Mouse (Mus musculus) liver, embryonic 13.5 days (tissue): ENCODE data around the gene Bloc1s3. TPM values are rescaled to one million over a fixed set of nuclear protein-coding genes. Genes with fewer than 3 reads are reported as not detected.

Experiments used
- ATAC-seq: fragments of 200-750 bp; cut with Nextera tagmentation; 2 replicates; pipeline ENCODE4 v1.8.0; 2017; ENCODE audit warnings: low read depth, mild to moderate bottlenecking, moderate number of reproducible peaks, moderate library complexity
- DNase-seq: peaks from one replicate; pipeline ENCODE4 v3.0.0; 2022
- H3K27ac ChIP-seq: fragments of 300-500 bp; sonication (generic); 2 replicates; pipeline ENCODE4 v1.5.1; 2015; ENCODE audit warnings: moderate library complexity, mild to moderate bottlenecking, inconsistent platforms
- H3K27me3 ChIP-seq: fragments of 300-500 bp; sonication (generic); 2 replicates; pipeline ENCODE4 v1.6.1; 2015; ENCODE audit warnings: mild to moderate bottlenecking, inconsistent platforms
- H3K36me3 ChIP-seq: fragments of 300-500 bp; sonication (generic); 2 replicates; pipeline ENCODE4 v1.6.1; 2015; ENCODE audit warnings: mild to moderate bottlenecking, inconsistent platforms
- H3K4me1 ChIP-seq: fragments of 300-500 bp; sonication (generic); replicated peaks from 2 replicates; pipeline ENCODE4 v1.6.1; 2015; ENCODE audit warnings: inconsistent platforms
- H3K4me2 ChIP-seq: fragments of 300-500 bp; sonication (generic); 2 replicates; pipeline ENCODE4 v1.6.1; 2015; ENCODE audit warnings: inconsistent platforms, mild to moderate bottlenecking, moderate library complexity
- H3K4me3 ChIP-seq: fragments of 300-500 bp; sonication (generic); replicated peaks from 2 replicates; pipeline ENCODE4 v1.5.1; 2015; ENCODE audit warnings: mild to moderate bottlenecking, inconsistent platforms
- H3K9ac ChIP-seq: fragments of 300-500 bp; sonication (generic); 2 replicates; pipeline ENCODE4 v1.6.1; 2015; ENCODE audit warnings: mild to moderate bottlenecking, inconsistent platforms
- H3K9me3 ChIP-seq: fragments of 300-500 bp; sonication (generic); replicated peaks from 2 replicates; pipeline ENCODE4 v1.6.1; 2016; ENCODE audit warnings: inconsistent platforms
- WGBS: fragments of 180-500 bp; shearing (Covaris S2); methylation state at CpG from one replicate; pipeline ENCODE4 v1.1.7; 2015; ENCODE audit not compliant: insufficient replicate concordance; 5-methylcytosine and 5-hydroxymethylcytosine counted together
- polyA plus RNA-seq: library from polyadenylated mRNA; unstranded; fragments of >200 nt; fragmentation: Nextera tagmentation; extraction: Ambion mirVana; gene quantifications from 2 replicates; pipeline ENCODE4 v1.2.1, GENCODE M21; 2015

The Bloc1s3 gene
- 1.3 TPM in 2 replicates for polyA plus RNA-seq

- H3K36me3 ChIP-seq = no peaks in the 10 kb centered on the region
- no peaks in the 10 kb centered on the region for H3K9me3 ChIP-seq
- no peaks in the 10 kb centered on the region for H3K27me3 ChIP-seq
- H3K4me1 ChIP-seq = peaks cover 37% of the 10 kb centered on the region
- DNase-seq = peak; percentile 88
- under 1% methylated on average over 56 of the region's 56 CpGs for WGBS
- H3K4me2 ChIP-seq = peak within 1 kb of the TSS; percentile 95
- peak; percentile 95 for ATAC-seq
- peak within 1 kb of the TSS; percentile 82 for H3K27ac ChIP-seq
- H3K9ac ChIP-seq = peak within 1 kb of the TSS; percentile 81
- peak within 1 kb of the TSS; percentile 79 for H3K4me3 ChIP-seq
Observed at GRCm38 (mm10) chr7:19508150-19508923, at the start of gene Bloc1s3, which contains the start of gene Trappc6a. Bloc1s3 (minus strand) TSS chr7:19508367. Trappc6a (plus strand) TSS chr7:19508395.

GRCm38 (mm10) chr7:19557086-19557485, 48.9 kb upstream of the Bloc1s3 start:
- H3K4me2 ChIP-seq = no peak overlapping the region
- H3K9ac ChIP-seq = peak overlapping the region; percentile 17; the same call in 1 of the 2 replicates
- H3K4me1 ChIP-seq = peaks cover 73% of the 10 kb centered on the region
- H3K27ac ChIP-seq = no peak overlapping the region
- no peak for ATAC-seq
- peaks cover 73% of the 10 kb centered on the region for H3K36me3 ChIP-seq
- H3K9me3 ChIP-seq = no peaks in the 10 kb centered on the region
- no peak for DNase-seq
- H3K4me3 ChIP-seq = no peak overlapping the region
- WGBS = 94% methylated on average over 2 of the region's 2 CpGs
- H3K27me3 ChIP-seq = no peaks in the 10 kb centered on the region

- H3K27ac ChIP-seq = no peak overlapping the region
- H3K9ac ChIP-seq = no peak overlapping the region
- peaks cover 76% of the 10 kb centered on the region for H3K36me3 ChIP-seq
- H3K9me3 ChIP-seq = no peaks in the 10 kb centered on the region
- ATAC-seq (no peak), DNase-seq (no peak)
- peaks cover 70% of the 10 kb centered on the region for H3K4me1 ChIP-seq
- no peak overlapping the region for H3K4me3 ChIP-seq
- no peaks in the 10 kb centered on the region for H3K27me3 ChIP-seq
- WGBS = 96% methylated on average over 1 of the region's 1 CpGs
- no peak overlapping the region for H3K4me2 ChIP-seq
Observed at GRCm38 (mm10) chr7:19554168-19554567, 46.0 kb upstream of the Bloc1s3 start.

GRCm38 (mm10) chr7:19552443-19552842, 44.3 kb upstream of the Bloc1s3 start:
- DNase-seq (no peak), ATAC-seq (no peak)
- H3K4me3 ChIP-seq = no peak overlapping the region
- H3K27ac ChIP-seq = no peak overlapping the region; the same call in 1 of the 2 replicates
- peaks cover 68% of the 10 kb centered on the region for H3K36me3 ChIP-seq
- H3K9me3 ChIP-seq = no peaks in the 10 kb centered on the region
- H3K9ac ChIP-seq = peak overlapping the region; percentile 5; the same call in 1 of the 2 replicates
- H3K27me3 ChIP-seq = no peaks in the 10 kb centered on the region
- H3K4me2 ChIP-seq = no peak overlapping the region
- WGBS = 40% methylated on average over 2 of the region's 2 CpGs
- peaks cover 69% of the 10 kb centered on the region for H3K4me1 ChIP-seq

DNA sequence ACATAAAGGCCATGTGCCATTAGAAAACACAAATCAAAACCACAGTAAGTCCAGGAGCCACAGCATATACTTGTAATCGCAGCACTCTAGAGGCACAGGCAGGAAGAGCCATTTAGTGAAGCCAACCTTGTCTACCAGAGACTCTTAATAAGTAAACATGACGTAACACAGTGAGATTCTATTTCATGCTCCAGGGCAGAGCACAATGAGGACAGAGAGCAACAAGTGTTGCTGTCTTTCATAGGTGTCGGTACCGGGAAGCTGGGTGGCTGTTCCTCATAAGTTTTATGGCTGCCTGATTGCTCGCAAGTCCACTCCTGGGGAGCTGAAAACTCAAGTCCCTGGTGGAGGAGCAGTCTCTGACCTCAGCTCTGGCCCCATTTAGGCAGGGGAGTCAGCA, 43.5 kb upstream of the Bloc1s3 start:
- no peak overlapping the region for H3K4me2 ChIP-seq
- H3K36me3 ChIP-seq = peaks cover 60% of the 10 kb centered on the region
- H3K4me1 ChIP-seq = peaks cover 69% of the 10 kb centered on the region
- no peak for ATAC-seq
- H3K9me3 ChIP-seq = no peaks in the 10 kb centered on the region
- H3K9ac ChIP-seq = no peak overlapping the region
- H3K4me3 ChIP-seq = no peak overlapping the region
- no peak for DNase-seq
- no peak overlapping the region for H3K27ac ChIP-seq
- no peaks in the 10 kb centered on the region for H3K27me3 ChIP-seq
- 85% methylated on average over 5 of the region's 5 CpGs for WGBS

DNA sequence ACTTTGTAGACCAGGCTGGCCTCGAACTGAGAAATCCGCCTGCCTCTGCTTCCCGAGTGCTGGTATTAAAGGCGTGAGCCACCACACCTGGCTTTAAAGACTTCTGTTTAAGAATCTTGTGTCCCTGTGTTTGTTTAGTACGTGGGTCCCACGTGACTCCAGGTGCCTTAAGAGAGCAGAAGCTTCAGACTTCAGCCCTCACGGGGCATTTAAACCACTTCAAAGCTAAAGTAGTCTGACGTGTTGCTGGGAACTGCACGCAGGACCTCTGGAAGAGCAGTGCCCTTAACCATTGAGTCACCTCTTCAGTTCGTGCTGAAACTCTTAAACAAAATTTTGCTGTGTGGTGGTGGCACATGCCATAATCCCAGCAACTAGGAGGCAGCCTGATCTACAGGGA, 41.2 kb upstream of the Bloc1s3 start:
- Histone ChIP-seq H3K4me1 (peaks cover 77% of the 10 kb centered on the region), H3K36me3 (peaks cover 38% of the 10 kb centered on the region), H3K27ac (no peak overlapping the region), H3K4me3 (no peak overlapping the region), H3K9me3 (no peaks in the 10 kb centered on the region), H3K27me3 (no peaks in the 10 kb centered on the region), H3K4me2 (no peak overlapping the region), H3K9ac (no peak overlapping the region)
- 87% methylated on average over 10 of the region's 10 CpGs for WGBS
- no peak for DNase-seq
- ATAC-seq = no peak

GRCm38 (mm10) chr7:19547344-19547969, 39.3 kb upstream of the Bloc1s3 start:
- no peak overlapping the region for H3K9ac ChIP-seq
- H3K9me3 ChIP-seq = no peaks in the 10 kb centered on the region
- H3K4me1 ChIP-seq = peaks cover 81% of the 10 kb centered on the region
- DNase-seq (no peak), ATAC-seq (peak; percentile 28; the same call in 1 of the 2 replicates)
- peaks cover 18% of the 10 kb centered on the region for H3K36me3 ChIP-seq
- H3K27ac ChIP-seq = 0 out of 2 replicates have a peak overlapping the region, but pooled peaks have one; percentile 4
- H3K4me3 ChIP-seq = no peak overlapping the region
- 78% methylated on average over 2 of the region's 2 CpGs for WGBS
- H3K27me3 ChIP-seq = no peaks in the 10 kb centered on the region
- 0 out of 2 replicates have a peak overlapping the region, but pooled peaks have one; percentile 5 for H3K4me2 ChIP-seq

GRCm38 (mm10) chr7:19546007-19546406, 37.8 kb upstream of the Bloc1s3 start:
- Histone ChIP-seq H3K36me3 (peaks cover 17% of the 10 kb centered on the region; the same call in 1 of the 2 replicates), H3K9ac (no peak overlapping the region), H3K27ac (no peak overlapping the region), H3K27me3 (no peaks in the 10 kb centered on the region), H3K4me3 (no peak overlapping the region), H3K9me3 (no peaks in the 10 kb centered on the region), H3K4me1 (peaks cover 74% of the 10 kb centered on the region), H3K4me2 (no peak overlapping the region)
- WGBS = 77% methylated on average over 3 of the region's 3 CpGs
- DNase-seq (no peak), ATAC-seq (no peak)

- no peaks in the 10 kb centered on the region for H3K9me3 ChIP-seq
- H3K36me3 ChIP-seq = peaks cover 9% of the 10 kb centered on the region; the same call in 1 of the 2 replicates
- H3K4me2 ChIP-seq = no peak overlapping the region
- no peak overlapping the region for H3K4me3 ChIP-seq
- no peak for DNase-seq
- no peak for ATAC-seq
- H3K9ac ChIP-seq = no peak overlapping the region
- no peaks in the 10 kb centered on the region for H3K27me3 ChIP-seq
- no peak overlapping the region for H3K27ac ChIP-seq
- WGBS = 47% methylated on average over 6 of the region's 6 CpGs
- peaks cover 63% of the 10 kb centered on the region for H3K4me1 ChIP-seq
Observed at GRCm38 (mm10) chr7:19543584-19543983, 35.4 kb upstream of the Bloc1s3 start.

DNA sequence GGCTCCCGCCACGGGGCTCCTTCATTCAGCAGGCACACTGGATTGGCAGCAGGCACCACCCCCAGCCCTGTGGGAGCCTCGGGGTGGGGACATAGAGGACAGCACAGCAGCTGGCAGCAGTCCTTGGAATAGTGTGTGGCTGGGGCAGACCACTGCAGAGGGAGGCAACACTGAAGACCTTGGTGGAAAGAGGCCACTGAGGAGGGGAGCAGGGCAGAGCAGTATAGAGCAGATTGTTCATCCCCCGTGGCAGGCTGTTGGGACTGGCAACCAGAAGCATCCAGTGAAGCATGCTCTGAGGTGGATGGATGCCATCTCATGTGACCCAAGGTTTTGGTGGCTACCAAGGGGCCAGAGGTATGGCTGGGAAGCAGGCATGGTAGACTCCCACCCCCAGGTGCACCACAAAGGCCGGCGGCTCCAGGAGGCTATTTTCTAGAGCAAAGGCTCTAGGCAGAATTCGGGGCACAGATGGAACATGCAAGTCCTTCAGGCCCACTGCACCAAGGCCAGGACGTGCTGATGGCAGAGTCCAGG, 34.1 kb upstream of the Bloc1s3 start:
- Histone ChIP-seq H3K27ac (no peak overlapping the region), H3K4me2 (no peak overlapping the region), H3K27me3 (no peaks in the 10 kb centered on the region), H3K4me1 (peaks cover 53% of the 10 kb centered on the region), H3K9ac (no peak overlapping the region), H3K36me3 (peaks cover 14% of the 10 kb centered on the region), H3K9me3 (no peaks in the 10 kb centered on the region), H3K4me3 (no peak overlapping the region)
- ATAC-seq = 0 out of 2 replicates have a peak, but pooled peaks have one; percentile 7
- DNase-seq = no peak
- WGBS = 62% methylated on average over 8 of the region's 8 CpGs

- no peak for ATAC-seq
- WGBS = 76% methylated on average over 7 of the region's 7 CpGs
- no peak overlapping the region for H3K4me2 ChIP-seq
Observed at GRCm38 (mm10) chr7:19541681-19542154, 33.6 kb upstream of the Bloc1s3 start.

More at GRCm38 (mm10) chr7:19541681-19542154, 33.6 kb upstream of the Bloc1s3 start:
- Histone ChIP-seq H3K9me3 (no peaks in the 10 kb centered on the region), H3K4me3 (no peak overlapping the region), H3K4me1 (peaks cover 48% of the 10 kb centered on the region), H3K27me3 (no peaks in the 10 kb centered on the region), H3K27ac (no peak overlapping the region), H3K9ac (no peak overlapping the region), H3K36me3 (peaks cover 16% of the 10 kb centered on the region)
- DNase-seq = no peak
